Mouse (Mus musculus): Measurements from ENCODE around the gene Ncam2.

- TF ChIP-seq CTCF (conservative IDR thresholded peaks at IDR 0.05; ENCODE audit: low read length) (no peak), NANOG (IDR thresholded peaks at IDR 0.05; ENCODE audit: borderline replicate concordance, low read length) (no peak), POU5F1 (IDR thresholded peaks at IDR 0.05; ENCODE audit: borderline replicate concordance, low read length) (no peak)
These were observed 250.4 kb downstream of the Ncam2 start for GRCm38 (mm10) chr16:81450851-81451250.

Measured in E14TG2a.4 (cell line).